Mouse (Mus musculus) thymus, adult 2 months (tissue): ENCODE data around the gene Kcnj8. TPM values are rescaled to one million over a fixed set of nuclear protein-coding genes. Genes with fewer than 3 reads are reported as not detected.
"Not testable (repeated sequence)": the region's sequence is repeated elsewhere in the genome, so short reads cannot be mapped to it uniquely, and the experiment has no call there.

ENCODE experiments used
- DNase-seq: peaks from one replicate; pipeline ENCODE4 v3.0.0; 2021
- H3K27ac ChIP-seq: fragments of 200-500 bp; 2 replicates; pipeline ENCODE4 v1.5.1; 2012; ENCODE audit warnings: low read length, control low read depth; ENCODE audit not compliant: control insufficient read depth, insufficient read depth
- H3K27me3 ChIP-seq: fragments of 200-500 bp; 2 replicates; pipeline ENCODE4 v1.6.1; 2012; ENCODE audit warnings: mild to moderate bottlenecking, low read length, moderate library complexity, mixed read lengths; ENCODE audit not compliant: control insufficient read depth, insufficient read depth
- H3K36me3 ChIP-seq: fragments of 200-500 bp; 2 replicates; pipeline ENCODE4 v1.6.1; 2012; ENCODE audit warnings: mild to moderate bottlenecking, low read length, moderate library complexity; ENCODE audit not compliant: control insufficient read depth, insufficient read depth
- H3K4me1 ChIP-seq: fragments of 200-500 bp; replicated peaks from 2 replicates; pipeline ENCODE4 v1.6.1; 2012; ENCODE audit warnings: low read length; ENCODE audit not compliant: control insufficient read depth, insufficient read depth
- H3K4me3 ChIP-seq: fragments of 200-500 bp; 2 replicates; pipeline ENCODE4 v1.5.1; 2012; ENCODE audit warnings: mild to moderate bottlenecking, low read length, control low read depth, moderate library complexity; ENCODE audit not compliant: control insufficient read depth, insufficient read depth
- CTCF ChIP-seq: fragments of 200-500 bp; IDR thresholded peaks from 2 replicates; pipeline ENCODE4 v1.5.1; 2012; ENCODE audit warnings: mild to moderate bottlenecking, control low read depth, low read length, moderate library complexity, borderline replicate concordance; ENCODE audit not compliant: control insufficient read depth, poor library complexity, insufficient read depth; ENCODE audit errors: extremely low read depth
- POLR2A ChIP-seq: fragments of 200-500 bp; IDR thresholded peaks from 2 replicates; pipeline ENCODE4 v1.6.1; 2012; ENCODE audit warnings: mild to moderate bottlenecking, low read length, control low read depth, moderate library complexity; ENCODE audit not compliant: control insufficient read depth, poor library complexity, insufficient read depth; ENCODE audit errors: extremely low read depth
- WGBS: fragments of 180-500 bp; shearing (Covaris S2); methylation state at CpG from one replicate; pipeline ENCODE4 v1.1.7; 2018; 5-methylcytosine and 5-hydroxymethylcytosine counted together
- polyA plus RNA-seq: library from polyadenylated mRNA; depleted of rRNA; stranded (reverse); fragments of >200 nt; gene quantifications from 2 replicates; pipeline ENCODE4 v1.2.3, GENCODE M21; 2012

Gene Kcnj8
- polyA plus RNA-seq, 1 experiment, result 3.9 TPM

GRCm38 (mm10) chr6:142530378-142530777, 41.0 kb downstream of the Kcnj8 start:
- Histone ChIP-seq H3K4me1 (no peaks in the 10 kb centered on the region), H3K36me3 (no peaks in the 10 kb centered on the region), H3K27me3 (no peaks in the 10 kb centered on the region), H3K4me3 (no peak overlapping the region), H3K27ac (no peak overlapping the region)
- no peak for TF ChIP-seq POLR2A
- TF ChIP-seq CTCF, result no peak
- WGBS, result 89% methylated on average over 5 of the region's 5 CpGs
- DNase-seq, result no peak

- TF ChIP-seq POLR2A (no peak), CTCF (no peak)
- H3K4me1 ChIP-seq, result no peaks in the 10 kb centered on the region
- DNase-seq, result no peak
- H3K27ac ChIP-seq, result no peak overlapping the region
- H3K4me3 ChIP-seq, result no peak overlapping the region
- H3K27me3 ChIP-seq, result no peaks in the 10 kb centered on the region
- H3K36me3 ChIP-seq, result no peaks in the 10 kb centered on the region
- 89% methylated on average over 8 of the region's 8 CpGs for WGBS
Measured at GRCm38 (mm10) chr6:142529680-142530079, 41.7 kb downstream of the Kcnj8 start.

- H3K4me3 ChIP-seq, result no peak overlapping the region
- H3K27me3 ChIP-seq, result no peaks in the 10 kb centered on the region
- no peak overlapping the region for H3K27ac ChIP-seq
- no peak for TF ChIP-seq POLR2A
- no peak for TF ChIP-seq CTCF
- no peaks in the 10 kb centered on the region for H3K36me3 ChIP-seq
- no peak for DNase-seq
- no peaks in the 10 kb centered on the region for H3K4me1 ChIP-seq
- WGBS, result 31% methylated on average over 1 of the region's 1 CpGs
Measured at GRCm38 (mm10) chr6:142527931-142528562, 43.4 kb downstream of the Kcnj8 start.

- H3K27ac ChIP-seq, result no peak overlapping the region
- TF ChIP-seq CTCF (no peak), POLR2A (no peak)
- peak; percentile 71 for DNase-seq
- H3K36me3 ChIP-seq, result no peaks in the 10 kb centered on the region
- H3K4me1 ChIP-seq, result no peaks in the 10 kb centered on the region
- no peaks in the 10 kb centered on the region for H3K27me3 ChIP-seq
- no peak overlapping the region for H3K4me3 ChIP-seq
- WGBS, result 3% methylated on average over 4 of the region's 4 CpGs
Measured at GRCm38 (mm10) chr6:142524635-142525308, 46.6 kb downstream of the Kcnj8 start.

- 85% methylated on average over 12 of the region's 12 CpGs for WGBS
- no peaks in the 10 kb centered on the region for H3K27me3 ChIP-seq
- no peak for TF ChIP-seq POLR2A
- H3K4me3 ChIP-seq, result no peak overlapping the region
- H3K27ac ChIP-seq, result no peak overlapping the region
- no peaks in the 10 kb centered on the region for H3K36me3 ChIP-seq
- H3K4me1 ChIP-seq, result no peaks in the 10 kb centered on the region
- DNase-seq, result no peak
Measured at GRCm38 (mm10) chr6:142521591-142522110, 49.8 kb downstream of the Kcnj8 start.

GRCm38 (mm10) chr6:142519110-142519509, 52.3 kb downstream of the Kcnj8 start:
- Histone ChIP-seq H3K4me1 (no peaks in the 10 kb centered on the region), H3K27me3 (no peaks in the 10 kb centered on the region), H3K4me3 (no peak overlapping the region), H3K36me3 (no peaks in the 10 kb centered on the region), H3K27ac (no peak overlapping the region)
- DNase-seq, result peak; percentile 37
- WGBS, result 10% methylated on average over 6 of the region's 6 CpGs
- TF ChIP-seq CTCF (no peak), POLR2A (no peak)

- H3K27ac ChIP-seq, DNase-seq, H3K27me3 ChIP-seq, H3K4me3 ChIP-seq, H3K36me3 ChIP-seq: not testable (repeated sequence)
- 70% methylated on average over 9 of the region's 9 CpGs for WGBS
- peaks cover 18% of the 10 kb centered on the region for H3K4me1 ChIP-seq
Measured at GRCm38 (mm10) chr6:142515379-142515778, 56.0 kb downstream of the Kcnj8 start.
